Mouse (Mus musculus) forebrain, embryonic 13.5 days (tissue): ENCODE results near the gene Uhrf2. TPM values are rescaled to one million over a fixed set of nuclear protein-coding genes. Genes with fewer than 3 reads are reported as not detected.

Experiments used
- ATAC-seq: fragments of 200-750 bp; cut with Nextera tagmentation; 2 replicates; pipeline ENCODE4 v1.8.0; 2017
- H3K27ac ChIP-seq: fragments of 300-500 bp; sonication (generic); 2 replicates; pipeline ENCODE4 v1.5.1; 2015; ENCODE audit warnings: inconsistent platforms, mild to moderate bottlenecking, moderate library complexity
- H3K27me3 ChIP-seq: fragments of 300-500 bp; sonication (generic); 2 replicates; pipeline ENCODE4 v1.6.1; 2015; ENCODE audit warnings: mild to moderate bottlenecking, inconsistent platforms
- H3K36me3 ChIP-seq: fragments of 300-500 bp; sonication (generic); 2 replicates; pipeline ENCODE4 v1.6.1; 2015; ENCODE audit warnings: mild to moderate bottlenecking, inconsistent platforms; ENCODE audit not compliant: poor library complexity, severe bottlenecking
- H3K4me1 ChIP-seq: fragments of 300-500 bp; sonication (generic); 2 replicates; pipeline ENCODE4 v1.6.1; 2015; ENCODE audit warnings: inconsistent platforms
- H3K4me2 ChIP-seq: fragments of 300-500 bp; sonication (generic); 2 replicates; pipeline ENCODE4 v1.6.1; 2015; ENCODE audit warnings: inconsistent platforms, mild to moderate bottlenecking, moderate library complexity
- H3K4me3 ChIP-seq: fragments of 300-500 bp; sonication (generic); 2 replicates; pipeline ENCODE4 v1.5.1; 2015; ENCODE audit warnings: mild to moderate bottlenecking, inconsistent platforms
- H3K9ac ChIP-seq: fragments of 300-500 bp; sonication (generic); 2 replicates; pipeline ENCODE4 v1.6.1; 2015; ENCODE audit warnings: mild to moderate bottlenecking, inconsistent platforms
- H3K9me3 ChIP-seq: fragments of 300-500 bp; sonication (generic); replicated peaks from 2 replicates; pipeline ENCODE4 v1.6.1; 2016; ENCODE audit warnings: inconsistent platforms
- WGBS: fragments of 180-500 bp; shearing (Covaris S2); methylation state at CpG from one replicate; pipeline ENCODE4 v1.1.7; 2015; 5-methylcytosine and 5-hydroxymethylcytosine counted together
- polyA plus RNA-seq: library from polyadenylated mRNA; unstranded; fragments of >200 nt; fragmentation: Nextera tagmentation; extraction: Ambion mirVana; gene quantifications from 2 replicates; pipeline ENCODE4 v1.2.1, GENCODE M21; 2015

The Uhrf2 gene
- polyA plus RNA-seq, 1 experiment from 2014 or later = 73.8 TPM

GRCm38 (mm10) chr19:30029002-30029710 lies 1.2 kb upstream of the Uhrf2 start:
- H3K4me2 ChIP-seq = peak overlapping the region; percentile 66
- no peak overlapping the region; the same call in 1 of the 2 replicates for H3K9ac ChIP-seq
- WGBS = 22% methylated on average over 11 of the region's 11 CpGs
- peaks cover 39% of the 10 kb centered on the region for H3K4me1 ChIP-seq
- peak overlapping the region; percentile 49 for H3K27ac ChIP-seq
- ATAC-seq = no peak
- H3K9me3 ChIP-seq = no peaks in the 10 kb centered on the region
- peaks cover 2% of the 10 kb centered on the region; the same call in 1 of the 2 replicates for H3K36me3 ChIP-seq
- peak overlapping the region; percentile 81; the same call in 1 of the 2 replicates for H3K4me3 ChIP-seq
- H3K27me3 ChIP-seq = no peaks in the 10 kb centered on the region

- H3K4me3 ChIP-seq = peak overlapping the region; percentile 81
- no peaks in the 10 kb centered on the region for H3K27me3 ChIP-seq
- no peaks in the 10 kb centered on the region for H3K9me3 ChIP-seq
- ATAC-seq = no peak
- WGBS = under 1% methylated on average over 79 of the region's 92 CpGs
- H3K4me2 ChIP-seq = peak overlapping the region; percentile 66
- peaks cover 2% of the 10 kb centered on the region; the same call in 1 of the 2 replicates for H3K36me3 ChIP-seq
- peaks cover 50% of the 10 kb centered on the region for H3K4me1 ChIP-seq
- peak overlapping the region; percentile 100 for H3K9ac ChIP-seq
- H3K27ac ChIP-seq = peak overlapping the region; percentile 94
Observed at GRCm38 (mm10) chr19:30030636-30031467, 539 bp downstream of the Uhrf2 start.

- Histone ChIP-seq H3K4me1 (peaks cover 56% of the 10 kb centered on the region), H3K4me2 (peak overlapping the region; percentile 66), H3K27me3 (no peaks in the 10 kb centered on the region), H3K9ac (peak overlapping the region; percentile 100), H3K9me3 (no peaks in the 10 kb centered on the region), H3K36me3 (peaks cover 2% of the 10 kb centered on the region; the same call in 1 of the 2 replicates), H3K27ac (peak overlapping the region; percentile 94; the same call in 1 of the 2 replicates), H3K4me3 (peak overlapping the region; percentile 81)
- ATAC-seq = no peak
- WGBS = under 1% methylated on average over 7 of the region's 7 CpGs
Observed at GRCm38 (mm10) chr19:30031468-30031931, 1.2 kb downstream of the Uhrf2 start.

- Histone ChIP-seq H3K4me1 (peaks cover 62% of the 10 kb centered on the region), H3K9me3 (no peaks in the 10 kb centered on the region), H3K4me2 (peak overlapping the region; percentile 66), H3K27me3 (no peaks in the 10 kb centered on the region), H3K9ac (peak overlapping the region; percentile 100; the same call in 1 of the 2 replicates), H3K4me3 (peak overlapping the region; percentile 81), H3K27ac (no peak overlapping the region), H3K36me3 (peaks cover 2% of the 10 kb centered on the region; the same call in 1 of the 2 replicates)
- ATAC-seq = no peak
- 71% methylated on average over 3 of the region's 3 CpGs for WGBS
Observed at GRCm38 (mm10) chr19:30032206-30032605, 1.9 kb downstream of the Uhrf2 start.

- peaks cover 2% of the 10 kb centered on the region for H3K36me3 ChIP-seq
- ATAC-seq = no peak
- no peak overlapping the region for H3K4me3 ChIP-seq
- H3K27me3 ChIP-seq = no peaks in the 10 kb centered on the region
- no peak overlapping the region for H3K9ac ChIP-seq
- no peak overlapping the region for H3K27ac ChIP-seq
- 66% methylated on average over 3 of the region's 3 CpGs for WGBS
- no peaks in the 10 kb centered on the region for H3K9me3 ChIP-seq
- no peak overlapping the region for H3K4me2 ChIP-seq
- H3K4me1 ChIP-seq = peaks cover 52% of the 10 kb centered on the region
Observed at GRCm38 (mm10) chr19:30035361-30035760, 5.0 kb downstream of the Uhrf2 start.

- Histone ChIP-seq H3K4me1 (no peaks in the 10 kb centered on the region), H3K4me2 (no peak overlapping the region), H3K27ac (no peak overlapping the region), H3K4me3 (no peak overlapping the region), H3K27me3 (no peaks in the 10 kb centered on the region), H3K9me3 (0 out of 2 replicates have a peak, but pooled peaks cover 3% of the 10 kb centered on the region), H3K36me3 (peaks cover 37% of the 10 kb centered on the region), H3K9ac (no peak overlapping the region)
- 98% methylated on average over 2 of the region's 2 CpGs for WGBS
- ATAC-seq = no peak
Observed at GRCm38 (mm10) chr19:30043691-30044090, 13.4 kb downstream of the Uhrf2 start.

- no peak overlapping the region for H3K4me3 ChIP-seq
- H3K4me1 ChIP-seq = no peaks in the 10 kb centered on the region
- 97% methylated on average over 1 of the region's 1 CpGs for WGBS
- H3K36me3 ChIP-seq = peaks cover 40% of the 10 kb centered on the region
- ATAC-seq = no peak
- no peaks in the 10 kb centered on the region for H3K27me3 ChIP-seq
- no peak overlapping the region for H3K9ac ChIP-seq
- H3K4me2 ChIP-seq = no peak overlapping the region
- H3K27ac ChIP-seq = no peak overlapping the region
- H3K9me3 ChIP-seq = 0 out of 2 replicates have a peak, but pooled peaks cover 3% of the 10 kb centered on the region
Observed at GRCm38 (mm10) chr19:30044630-30045029, 14.3 kb downstream of the Uhrf2 start.

GRCm38 (mm10) chr19:30045857-30046256 lies 15.5 kb downstream of the Uhrf2 start:
- no peak overlapping the region for H3K4me3 ChIP-seq
- H3K27ac ChIP-seq = no peak overlapping the region
- ATAC-seq = no peak
- H3K27me3 ChIP-seq = no peaks in the 10 kb centered on the region
- WGBS = 61% methylated on average over 1 of the region's 1 CpGs
- 0 out of 2 replicates have a peak, but pooled peaks cover 3% of the 10 kb centered on the region for H3K9me3 ChIP-seq
- H3K36me3 ChIP-seq = peaks cover 44% of the 10 kb centered on the region
- H3K9ac ChIP-seq = no peak overlapping the region
- H3K4me2 ChIP-seq = no peak overlapping the region
- no peaks in the 10 kb centered on the region for H3K4me1 ChIP-seq

- Histone ChIP-seq H3K4me2 (no peak overlapping the region), H3K27me3 (no peaks in the 10 kb centered on the region), H3K4me1 (no peaks in the 10 kb centered on the region), H3K27ac (no peak overlapping the region), H3K36me3 (peaks cover 30% of the 10 kb centered on the region), H3K9me3 (0 out of 2 replicates have a peak, but pooled peaks cover 3% of the 10 kb centered on the region), H3K9ac (no peak overlapping the region), H3K4me3 (no peak overlapping the region)
- 87% methylated on average over 2 of the region's 2 CpGs for WGBS
- no peak for ATAC-seq
Observed at GRCm38 (mm10) chr19:30050584-30050983, 20.3 kb downstream of the Uhrf2 start.

GRCm38 (mm10) chr19:30051479-30051878 lies 21.2 kb downstream of the Uhrf2 start:
- 94% methylated on average over 3 of the region's 3 CpGs for WGBS

GRCm38 (mm10) chr19:30054218-30054617 lies 23.9 kb downstream of the Uhrf2 start:
- no peak overlapping the region for H3K9ac ChIP-seq
- H3K4me1 ChIP-seq = no peaks in the 10 kb centered on the region
- H3K4me2 ChIP-seq = no peak overlapping the region

More at GRCm38 (mm10) chr19:30051479-30051878, 21.2 kb downstream of the Uhrf2 start:
- Histone ChIP-seq H3K27ac (no peak overlapping the region), H3K4me2 (no peak overlapping the region), H3K4me3 (no peak overlapping the region), H3K4me1 (no peaks in the 10 kb centered on the region), H3K36me3 (peaks cover 28% of the 10 kb centered on the region), H3K9me3 (0 out of 2 replicates have a peak, but pooled peaks cover 3% of the 10 kb centered on the region), H3K27me3 (no peaks in the 10 kb centered on the region), H3K9ac (no peak overlapping the region)
- no peak for ATAC-seq

GRCm38 (mm10) chr19:30065797-30066196 lies 35.5 kb downstream of the Uhrf2 start:
- H3K4me2 ChIP-seq = no peak overlapping the region
- no peak overlapping the region for H3K9ac ChIP-seq
- no peak overlapping the region for H3K4me3 ChIP-seq
- H3K27ac ChIP-seq = no peak overlapping the region
- 0 out of 2 replicates have a peak, but pooled peaks cover 5% of the 10 kb centered on the region for H3K36me3 ChIP-seq
- no peaks in the 10 kb centered on the region for H3K9me3 ChIP-seq
- 73% methylated on average over 4 of the region's 4 CpGs for WGBS
- H3K27me3 ChIP-seq = no peaks in the 10 kb centered on the region
- ATAC-seq = no peak
- H3K4me1 ChIP-seq = peaks cover 5% of the 10 kb centered on the region; the same call in 1 of the 2 replicates

More at GRCm38 (mm10) chr19:30054218-30054617, 23.9 kb downstream of the Uhrf2 start:
- no peak overlapping the region for H3K4me3 ChIP-seq
- H3K27me3 ChIP-seq = no peaks in the 10 kb centered on the region
- no peaks in the 10 kb centered on the region for H3K9me3 ChIP-seq
- H3K27ac ChIP-seq = no peak overlapping the region
- WGBS = 100% methylated on average over 2 of the region's 2 CpGs
- ATAC-seq = no peak
- peaks cover 12% of the 10 kb centered on the region for H3K36me3 ChIP-seq
